Mouse (Mus musculus) thymus, postnatal 0 days (tissue): ENCODE measurements around the gene Slc1a5. TPM values are rescaled to one million over a fixed set of nuclear protein-coding genes. Genes with fewer than 3 reads are reported as not detected.

Experiments used
- DNase-seq: peaks from one replicate; pipeline ENCODE4 v3.0.0-alpha.2; 2015; ENCODE audit warnings: low spot score
- polyA plus RNA-seq: library from polyadenylated mRNA; unstranded; fragments of >200 nt; fragmentation: Nextera tagmentation; extraction: Ambion mirVana; gene quantifications from 2 replicates; pipeline ENCODE4 v1.2.1, GENCODE M21; 2015

The Slc1a5 gene
- polyA plus RNA-seq, 1 experiment from 2014 or later = 80.3 TPM

DNA sequence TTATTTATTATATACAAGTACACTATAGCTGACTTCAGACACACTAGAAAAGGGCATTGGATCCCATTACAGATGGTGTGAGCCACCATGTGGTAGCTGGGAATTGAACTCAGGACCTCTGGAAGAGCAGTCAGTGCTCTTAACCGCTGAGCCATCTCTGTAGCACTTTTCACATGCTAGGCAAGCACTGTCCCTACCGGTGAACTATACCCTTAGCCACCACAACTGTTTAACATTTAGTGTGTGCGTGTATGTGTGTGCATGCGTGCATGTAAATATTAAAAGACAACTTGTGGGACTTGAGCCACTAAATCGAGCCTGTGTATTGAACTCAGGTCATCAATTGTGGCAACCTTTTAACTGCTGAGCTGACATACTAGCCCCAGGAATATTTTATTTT, 65.6 kb downstream of the Slc1a5 start:
- DNase-seq = no peak

DNA sequence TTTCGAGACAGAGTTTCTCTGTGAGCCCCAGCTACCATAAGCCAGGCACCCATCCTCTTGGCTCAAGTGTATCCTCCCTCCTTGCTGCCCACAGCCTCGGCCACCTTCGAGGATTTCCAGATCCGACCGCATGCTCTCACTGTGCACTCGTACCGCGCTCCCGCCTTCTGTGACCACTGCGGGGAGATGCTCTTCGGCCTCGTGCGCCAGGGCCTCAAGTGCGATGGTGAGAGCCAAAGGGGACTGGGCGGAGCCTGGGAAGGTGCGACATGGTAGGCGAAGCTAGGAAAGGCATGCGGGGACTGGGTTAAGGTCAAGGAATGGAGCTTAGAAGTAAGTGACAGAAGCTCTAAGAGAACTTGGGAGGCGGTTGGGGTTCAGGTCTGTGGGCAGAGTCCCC, 66.4 kb downstream of the Slc1a5 start:
- no peak for DNase-seq

Other genes with a start within 250 kb of the Slc1a5 start
- 3.8 and 4.0 TPM in 2 replicates for gene Arhgap35, start 166.3 kb upstream of the Slc1a5 start, polyA plus RNA-seq
- 0.86 and 1.3 TPM in 2 replicates for gene Ceacam15, start 105.6 kb upstream of the Slc1a5 start, polyA plus RNA-seq
- gene Ceacam9, start 59.4 kb upstream of the Slc1a5 start, polyA plus RNA-seq = 0.23 and 0.44 TPM in 2 replicates
- gene Ap2s1, start 42.9 kb upstream of the Slc1a5 start, polyA plus RNA-seq = 326 and 329 TPM in 2 replicates
- gene Strn4, start 34.5 kb downstream of the Slc1a5 start, polyA plus RNA-seq = 57.1 and 60.9 TPM in 2 replicates
- gene Fkrp, start 35.4 kb downstream of the Slc1a5 start, polyA plus RNA-seq = 17.1 and 18.8 TPM in 2 replicates
- gene Prkd2, start 61.6 kb downstream of the Slc1a5 start, polyA plus RNA-seq = 70.6 and 80.0 TPM in 2 replicates
- 0.13 and 0.18 TPM in 2 replicates for gene Dact3, start 94.0 kb downstream of the Slc1a5 start, polyA plus RNA-seq
- 0.44 and 0.85 TPM in 2 replicates for gene Gng8, start 110.4 kb downstream of the Slc1a5 start, polyA plus RNA-seq
- gene Ptgir, start 125.2 kb downstream of the Slc1a5 start, polyA plus RNA-seq = 1.9 and 2.6 TPM in 2 replicates
- gene Calm3, start 142.8 kb downstream of the Slc1a5 start, polyA plus RNA-seq = 201 and 212 TPM in 2 replicates
- 5.1 and 6.4 TPM in 2 replicates for gene Pnmal2, start 163.3 kb downstream of the Slc1a5 start, polyA plus RNA-seq
- 0.04 TPM in 2 replicates for gene Pnmal1, start 178.3 kb downstream of the Slc1a5 start, polyA plus RNA-seq
- 0.33 and 0.49 TPM in 2 replicates for gene Gm42372, start 201.7 kb downstream of the Slc1a5 start, polyA plus RNA-seq
- gene Ccdc8, start 211.4 kb downstream of the Slc1a5 start, polyA plus RNA-seq = 3.7 and 4.7 TPM in 2 replicates
- 120 TPM in 2 replicates for gene Ppp5c, start 246.6 kb downstream of the Slc1a5 start, polyA plus RNA-seq